Mouse (Mus musculus) regulatory T cell (primary cell): Measurements from ENCODE around the gene Dnajc3.

ENCODE experiments used
- in situ Hi-C: fragments of 300-600 bp; cut with MboI, MseI; formaldehyde crosslinking; loops from one replicate; pipeline ENCODE4 v1.15.1; 2025; ENCODE audit warnings: high pct_unique_total_duplicates

The Dnajc3 gene

GRCm38 (mm10) chr14:118930777-118931176 lies 7.0 kb upstream of the Dnajc3 start:
- in situ Hi-C loops, result loop anchor here (5.0 kb wide), 1 partner anchor 253 kb away; no protein-coding TSS in a partner anchor

DNA sequence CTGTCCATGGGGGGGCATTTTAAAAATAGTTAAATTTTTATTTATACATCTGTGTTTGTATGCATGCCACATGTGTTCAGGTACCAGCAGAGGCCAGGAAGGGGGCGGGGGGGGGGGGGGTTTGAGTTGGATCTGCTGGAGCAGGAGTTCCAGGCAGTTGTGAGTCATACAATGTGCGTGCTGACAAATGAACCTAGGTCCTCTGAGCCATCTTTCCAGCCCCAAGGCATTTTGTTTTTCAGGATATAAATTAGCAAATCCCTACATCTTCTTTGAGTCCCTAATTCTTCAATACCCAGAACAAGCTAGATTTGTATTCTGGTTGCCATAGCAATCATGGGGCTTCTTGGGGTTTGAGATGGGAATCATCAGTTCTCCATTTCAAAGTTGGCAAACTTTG lies 6.6 kb upstream of the Dnajc3 start:
- in situ Hi-C loops, result loop anchor here (5.0 kb wide), 1 partner anchor 254 kb away; no protein-coding TSS in a partner anchor

DNA sequence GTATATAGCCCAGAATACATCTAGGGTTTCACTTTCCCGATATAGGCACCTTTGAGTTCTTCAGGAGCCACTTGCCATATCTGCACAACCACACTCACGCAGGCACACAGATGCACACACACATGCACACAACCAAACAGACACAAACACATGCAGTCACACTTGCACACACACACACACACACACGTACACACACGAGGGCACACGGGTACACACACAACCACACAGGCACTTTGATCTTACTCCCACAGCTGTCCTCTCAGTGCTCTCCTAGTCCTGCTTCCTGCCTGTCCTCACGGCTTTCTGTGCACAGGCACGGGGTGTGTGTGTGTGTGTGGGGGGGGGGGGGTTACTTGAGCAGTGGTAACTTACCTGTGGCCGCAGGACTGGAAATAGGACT lies 4.8 kb upstream of the Dnajc3 start:
- in situ Hi-C loops, result loop anchor here (5.0 kb wide), 1 partner anchor 256 kb away; no protein-coding TSS in a partner anchor

DNA sequence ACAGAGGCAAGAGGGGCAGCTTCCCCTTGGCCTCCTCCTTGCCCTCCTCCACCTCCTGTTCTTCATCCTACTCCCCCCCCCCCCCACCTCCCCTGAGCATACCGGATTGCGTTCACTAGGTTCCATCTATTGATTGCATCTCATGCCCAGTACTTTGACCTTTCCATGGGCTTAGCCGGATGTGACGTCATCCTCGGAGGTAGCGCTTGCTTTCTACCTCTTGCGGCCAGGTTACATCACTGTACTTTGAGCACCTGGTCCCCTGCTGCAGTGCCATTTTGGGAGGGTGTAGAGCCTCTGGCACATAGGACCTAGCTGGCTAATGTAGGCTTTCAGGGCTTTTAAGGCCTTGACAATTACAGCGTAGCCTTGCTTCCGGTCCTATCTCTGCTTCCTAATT lies 3.1 kb upstream of the Dnajc3 start:
- in situ Hi-C loops, result loop anchor here (5.0 kb wide), 1 partner anchor 257 kb away; no protein-coding TSS in a partner anchor

- in situ Hi-C loops, result no loop called here
Measured at GRCm38 (mm10) chr14:118936236-118936635, 1.5 kb upstream of the Dnajc3 start.

- in situ Hi-C loops, result no loop called here
Measured at GRCm38 (mm10) chr14:118936952-118937351, 824 bp upstream of the Dnajc3 start.

GRCm38 (mm10) chr14:118938551-118938950 lies 775 bp downstream of the Dnajc3 start:
- in situ Hi-C loops, result no loop called here

- in situ Hi-C loops, result no loop called here
Measured at GRCm38 (mm10) chr14:118940796-118941495, 3.2 kb downstream of the Dnajc3 start.

GRCm38 (mm10) chr14:118942076-118942475 lies 4.3 kb downstream of the Dnajc3 start:
- in situ Hi-C loops, result no loop called here

- in situ Hi-C loops, result loop anchor here (5.0 kb wide), 1 partner anchor 38 kb away; no protein-coding TSS in a partner anchor
Measured at GRCm38 (mm10) chr14:118944702-118945101, 6.9 kb downstream of the Dnajc3 start.

DNA sequence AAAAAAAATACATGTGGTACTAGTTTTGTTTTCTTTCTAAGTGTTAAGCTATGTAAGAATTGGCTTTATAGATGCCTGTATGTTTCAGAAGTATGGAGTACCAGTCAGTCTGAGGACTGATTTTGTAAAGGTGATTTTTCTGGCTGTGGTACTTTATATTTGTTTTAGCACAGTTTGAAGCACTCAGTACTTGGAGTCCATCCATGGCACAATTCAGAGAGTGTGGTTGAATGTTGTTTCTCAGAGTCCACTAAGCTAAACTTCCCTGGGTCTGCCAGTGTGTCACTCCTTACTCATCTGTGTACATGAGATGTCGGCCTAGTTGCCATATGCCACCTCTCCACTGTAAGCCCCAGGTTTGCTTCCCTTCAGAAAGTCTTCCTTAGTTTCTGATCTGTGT lies 11.1 kb downstream of the Dnajc3 start:
- in situ Hi-C loops, result loop anchor here (5.0 kb wide), 1 partner anchor 33 kb away; no protein-coding TSS in a partner anchor

DNA sequence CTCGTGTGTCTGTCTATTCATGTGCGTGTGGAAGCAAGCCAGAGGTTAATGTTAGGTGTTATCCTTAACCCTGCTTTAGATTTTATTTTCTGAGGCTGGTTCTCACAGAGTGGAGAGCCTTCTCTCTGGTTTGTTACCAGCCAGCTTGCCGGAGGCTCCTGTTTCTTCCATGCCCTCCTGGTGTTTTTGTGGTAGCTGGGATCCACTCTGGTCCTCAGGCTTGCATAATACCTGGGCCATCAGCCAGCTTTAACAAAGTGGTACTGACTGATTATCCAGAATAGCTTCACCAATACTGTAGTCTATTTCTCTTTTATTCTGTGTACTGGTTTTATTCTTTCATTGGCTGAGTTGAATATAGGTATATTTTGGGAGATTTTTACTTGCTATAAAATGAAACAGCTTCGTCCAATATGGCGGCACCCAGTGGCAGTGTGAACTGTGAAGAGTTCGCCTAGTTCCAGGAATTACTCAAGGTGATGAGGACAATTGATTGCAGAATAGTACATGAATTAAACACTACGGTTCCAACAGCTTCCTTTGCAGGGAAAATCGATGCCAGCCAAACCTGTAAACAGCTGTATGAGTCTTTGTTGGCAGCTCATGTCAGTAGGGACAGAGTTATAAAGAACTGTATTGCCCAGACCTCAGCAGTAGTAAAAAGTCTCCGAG lies 14.3 kb downstream of the Dnajc3 start:
- in situ Hi-C loops, result no loop called here

- in situ Hi-C loops, result no loop called here
Measured at GRCm38 (mm10) chr14:118958010-118958409, 20.2 kb downstream of the Dnajc3 start.

GRCm38 (mm10) chr14:118965356-118966000 lies 27.7 kb downstream of the Dnajc3 start:
- in situ Hi-C loops, result no loop called here

- in situ Hi-C loops, result no loop called here
Measured at GRCm38 (mm10) chr14:118967646-118968045, 29.9 kb downstream of the Dnajc3 start.

DNA sequence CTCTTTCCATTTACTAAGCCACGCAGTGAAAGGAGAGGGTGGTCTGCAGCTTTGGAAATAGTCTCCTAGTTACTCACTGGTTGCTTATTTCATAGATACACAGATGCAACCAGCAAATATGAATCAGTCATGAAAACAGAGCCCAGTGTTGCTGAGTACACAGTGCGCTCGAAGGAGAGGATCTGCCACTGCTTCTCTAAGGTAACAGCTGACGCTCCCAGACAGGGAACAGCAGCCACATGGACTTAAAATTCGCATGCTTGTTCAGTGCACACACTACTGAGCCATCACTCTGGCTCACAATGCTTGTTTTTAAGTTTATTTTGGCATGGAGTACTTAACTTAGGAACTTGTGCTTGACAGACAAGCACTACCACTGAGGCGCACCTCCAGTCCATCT lies 34.5 kb downstream of the Dnajc3 start:
- in situ Hi-C loops, result no loop called here

DNA sequence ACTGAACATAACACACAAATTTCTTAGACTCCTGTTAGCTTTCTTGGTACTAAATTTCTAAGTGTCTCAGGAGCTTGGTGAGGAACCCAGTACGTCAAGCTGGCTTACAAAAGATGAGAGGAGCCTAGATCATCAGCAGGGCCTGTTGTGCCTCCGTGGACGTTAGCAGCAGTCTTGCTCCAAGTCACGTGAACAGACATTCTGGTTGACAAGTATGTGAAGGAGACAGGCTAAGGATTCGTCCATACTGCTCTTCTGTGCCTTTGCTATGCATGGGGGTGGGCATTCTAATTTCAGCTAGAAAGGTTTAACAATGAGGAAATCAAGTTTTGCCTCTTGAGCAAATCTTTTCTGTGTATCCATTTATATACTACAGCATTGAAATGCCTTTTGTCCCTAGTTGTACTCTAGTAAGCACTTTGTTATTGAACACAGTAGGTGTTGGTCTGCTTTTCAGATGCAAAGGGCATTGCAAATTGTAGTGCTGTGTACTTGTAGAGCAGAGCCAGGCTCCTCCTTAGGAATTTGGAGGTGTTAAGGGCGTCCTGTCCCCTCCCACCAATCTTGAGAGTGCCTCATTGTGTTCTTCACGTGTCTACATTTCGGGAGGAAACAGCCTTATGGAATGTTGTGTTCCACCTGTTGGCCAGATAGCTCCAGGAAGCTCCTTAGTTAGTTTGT lies 39.5 kb downstream of the Dnajc3 start:
- in situ Hi-C loops, result no loop called here

- in situ Hi-C loops, result loop anchor here (5.0 to 10.0 kb wide), 2 partner anchors 32 to 65 kb away; no protein-coding TSS in a partner anchor
Measured at GRCm38 (mm10) chr14:118979571-118980325, 42.0 kb downstream of the Dnajc3 start.

DNA sequence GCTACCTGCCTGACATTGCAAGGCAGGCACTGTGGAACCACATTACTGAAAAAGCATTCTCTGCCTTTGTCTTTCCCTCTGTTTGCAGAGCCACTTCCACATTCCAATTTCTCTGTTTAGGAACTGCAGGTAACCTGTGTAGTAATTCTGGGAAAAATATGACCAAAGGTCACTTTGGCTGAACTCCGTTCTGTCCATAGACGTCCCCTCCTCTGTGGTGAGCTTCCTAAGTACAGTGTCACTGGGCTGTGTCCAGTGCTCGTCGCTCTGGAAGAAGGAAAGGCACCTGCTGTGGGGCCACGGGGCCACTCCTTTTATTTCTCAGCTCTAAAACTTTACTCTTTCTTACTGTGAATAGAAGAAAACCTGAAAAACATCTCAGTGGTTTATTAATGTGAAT lies 42.6 kb downstream of the Dnajc3 start:
- in situ Hi-C loops, result loop anchor here (5.0 to 10.0 kb wide), 2 partner anchors 33 to 66 kb away; no protein-coding TSS in a partner anchor

DNA sequence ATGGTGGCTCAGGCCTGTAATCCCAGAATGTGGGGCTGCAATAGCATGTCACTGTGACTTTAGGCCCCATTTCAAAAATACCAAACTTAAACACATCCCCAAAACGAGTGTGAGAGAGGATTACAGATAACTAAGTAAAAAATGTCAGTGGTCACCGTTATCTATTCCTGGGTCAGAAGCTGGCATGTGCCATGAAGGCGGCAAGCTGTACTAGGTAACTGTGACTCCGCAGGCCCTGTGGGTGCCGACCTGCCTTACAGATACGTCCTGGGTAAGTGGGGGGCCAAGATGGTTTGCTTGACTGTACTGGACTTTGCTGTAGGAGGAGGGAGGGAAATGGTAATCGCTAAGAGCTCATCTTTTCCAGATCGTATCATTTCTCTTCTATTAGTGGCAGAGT lies 43.1 kb downstream of the Dnajc3 start:
- in situ Hi-C loops, result loop anchor here (5.0 to 10.0 kb wide), 2 partner anchors 34 to 66 kb away; no protein-coding TSS in a partner anchor
